Mouse (Mus musculus) megakaryocyte, embryonic 14.5 days (primary cell): Measurements from ENCODE around the gene Relb. TPM values are rescaled to one million over a fixed set of nuclear protein-coding genes. Genes with fewer than 3 reads are reported as not detected.
"Not testable (repeated sequence)": the region's sequence is repeated elsewhere in the genome, so short reads cannot be mapped to it uniquely, and the experiment has no call there.

Experiments
- H3K27me3 ChIP-seq: replicated peaks from 2 replicates; pipeline ENCODE3; 2012; ENCODE audit warnings: inconsistent platforms
- H3K36me3 ChIP-seq: replicated peaks from 2 replicates; pipeline ENCODE3; 2012; ENCODE audit warnings: low read length, inconsistent platforms, mixed read lengths
- H3K4me1 ChIP-seq: 2 replicates; pipeline ENCODE4 v1.6.1; 2012; ENCODE audit warnings: inconsistent platforms
- H3K4me3 ChIP-seq: replicated peaks from 2 replicates; pipeline ENCODE3; 2012; ENCODE audit warnings: moderate library complexity, mild to moderate bottlenecking, inconsistent platforms
- H3K9me3 ChIP-seq: 2 replicates; pipeline ENCODE4 v1.6.1; 2012; ENCODE audit warnings: inconsistent platforms
- FLI1 ChIP-seq: IDR thresholded peaks from 2 replicates; pipeline ENCODE4 v1.6.1; 2012; ENCODE audit warnings: low read length, inconsistent platforms, mixed read lengths
- GATA1 ChIP-seq: IDR thresholded peaks from 3 replicates; pipeline ENCODE4 v1.6.1; 2012; ENCODE audit warnings: mixed read lengths, low read length, inconsistent platforms, borderline replicate concordance
- polyA plus RNA-seq: library from polyadenylated mRNA; stranded (reverse); fragments of >175 nt; gene quantifications from 2 replicates; pipeline ENCODE4 v1.2.3, GENCODE M21; 2012; ENCODE audit warnings: low replicate concordance; ENCODE audit not compliant: insufficient read depth

The Relb gene
- polyA plus RNA-seq, 1 experiment: 14.8 TPM

- Histone ChIP-seq H3K36me3 (peaks cover 78% of the 10 kb centered on the region), H3K27me3 (peaks cover 1% of the 10 kb centered on the region), H3K4me3 (no peak overlapping the region), H3K4me1 (peaks cover 10% of the 10 kb centered on the region), H3K9me3 (no peaks in the 10 kb centered on the region)
- TF ChIP-seq GATA1: no peak
- TF ChIP-seq FLI1: no peak
Measured at GRCm38 (mm10) chr7:19615036-19615577, 14.1 kb downstream of the Relb start.

DNA sequence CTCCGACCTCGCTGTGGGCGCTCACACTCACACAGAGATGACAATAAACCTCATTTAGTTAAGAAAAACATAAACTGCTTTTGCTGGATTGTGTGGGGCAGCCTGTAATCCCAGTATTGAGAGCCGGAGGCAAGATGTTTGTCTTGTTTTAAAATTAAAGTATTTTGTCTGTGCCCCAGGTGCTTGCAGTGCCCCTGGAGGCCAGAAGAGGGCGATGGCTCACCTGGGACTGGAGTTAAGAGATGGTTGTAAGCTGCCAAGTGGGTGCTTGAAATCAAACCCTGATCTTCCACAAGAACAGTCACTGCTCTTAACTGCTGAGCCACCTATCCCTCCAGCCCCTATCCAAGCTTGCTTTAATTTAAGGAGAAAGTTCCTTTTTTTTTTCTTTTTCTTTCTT, 18.3 kb downstream of the Relb start:
- H3K27me3 ChIP-seq: no peaks in the 10 kb centered on the region
- peaks cover 73% of the 10 kb centered on the region for H3K36me3 ChIP-seq
- H3K9me3 ChIP-seq: no peaks in the 10 kb centered on the region
- peaks cover 4% of the 10 kb centered on the region; the same call in 1 of the 2 replicates for H3K4me1 ChIP-seq
- no peak overlapping the region for H3K4me3 ChIP-seq
- TF ChIP-seq GATA1: no peak
- no peak for TF ChIP-seq FLI1

DNA sequence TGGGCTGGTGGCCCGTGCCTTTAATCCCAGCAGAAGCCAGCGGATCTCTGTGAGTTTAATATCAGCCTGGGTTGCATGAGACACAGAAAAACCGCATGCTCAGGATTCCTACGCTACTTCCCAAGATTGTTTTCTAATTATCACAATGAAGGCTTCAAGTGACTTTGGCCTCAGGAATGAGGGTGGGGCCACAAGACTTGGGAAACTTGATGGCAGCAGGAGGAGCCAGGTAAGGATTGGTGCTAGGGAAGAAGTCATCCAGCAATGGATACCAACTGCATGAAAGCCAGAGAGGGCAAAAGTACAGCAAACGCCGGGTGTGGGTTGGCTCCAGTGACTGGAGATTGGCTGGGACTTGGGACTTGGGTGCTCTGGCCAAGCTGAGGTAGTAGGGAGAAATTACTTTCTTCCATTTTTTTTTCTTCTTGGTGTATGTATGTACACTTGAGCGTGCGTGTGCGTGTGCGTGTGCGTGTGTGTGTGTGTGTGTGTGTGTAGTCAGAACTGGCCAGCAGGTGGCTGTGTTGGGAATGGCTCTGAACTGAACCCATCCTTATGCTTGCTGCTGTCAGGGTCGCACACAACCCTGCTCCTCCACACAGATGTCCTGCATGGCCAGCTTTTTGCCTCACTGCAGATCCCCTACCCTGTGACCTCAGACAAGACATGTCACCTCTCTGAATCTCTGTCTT, 19.5 kb downstream of the Relb start:
- Histone ChIP-seq H3K9me3 (no peaks in the 10 kb centered on the region), H3K4me3 (no peak overlapping the region), H3K36me3 (peaks cover 61% of the 10 kb centered on the region), H3K27me3 (no peaks in the 10 kb centered on the region), H3K4me1 (no peaks in the 10 kb centered on the region)
- no peak for TF ChIP-seq GATA1
- TF ChIP-seq FLI1: no peak

- TF ChIP-seq GATA1 (no peak), FLI1 (no peak)
- H3K4me3 ChIP-seq: no peak overlapping the region
Measured at GRCm38 (mm10) chr7:19607291-19607690, 21.9 kb downstream of the Relb start.

GRCm38 (mm10) chr7:19604606-19605214, 24.5 kb downstream of the Relb start:
- Histone ChIP-seq H3K36me3 (peaks cover 51% of the 10 kb centered on the region), H3K4me3 (peak overlapping the region; percentile 97), H3K4me1 (peaks cover 43% of the 10 kb centered on the region)
- not testable (repeated sequence) for H3K27me3 ChIP-seq, H3K9me3 ChIP-seq

More at GRCm38 (mm10) chr7:19607291-19607690, 21.9 kb downstream of the Relb start:
- H3K27me3 ChIP-seq: no peaks in the 10 kb centered on the region
- peaks cover 17% of the 10 kb centered on the region for H3K4me1 ChIP-seq
- H3K9me3 ChIP-seq: no peaks in the 10 kb centered on the region
- H3K36me3 ChIP-seq: peaks cover 50% of the 10 kb centered on the region

DNA sequence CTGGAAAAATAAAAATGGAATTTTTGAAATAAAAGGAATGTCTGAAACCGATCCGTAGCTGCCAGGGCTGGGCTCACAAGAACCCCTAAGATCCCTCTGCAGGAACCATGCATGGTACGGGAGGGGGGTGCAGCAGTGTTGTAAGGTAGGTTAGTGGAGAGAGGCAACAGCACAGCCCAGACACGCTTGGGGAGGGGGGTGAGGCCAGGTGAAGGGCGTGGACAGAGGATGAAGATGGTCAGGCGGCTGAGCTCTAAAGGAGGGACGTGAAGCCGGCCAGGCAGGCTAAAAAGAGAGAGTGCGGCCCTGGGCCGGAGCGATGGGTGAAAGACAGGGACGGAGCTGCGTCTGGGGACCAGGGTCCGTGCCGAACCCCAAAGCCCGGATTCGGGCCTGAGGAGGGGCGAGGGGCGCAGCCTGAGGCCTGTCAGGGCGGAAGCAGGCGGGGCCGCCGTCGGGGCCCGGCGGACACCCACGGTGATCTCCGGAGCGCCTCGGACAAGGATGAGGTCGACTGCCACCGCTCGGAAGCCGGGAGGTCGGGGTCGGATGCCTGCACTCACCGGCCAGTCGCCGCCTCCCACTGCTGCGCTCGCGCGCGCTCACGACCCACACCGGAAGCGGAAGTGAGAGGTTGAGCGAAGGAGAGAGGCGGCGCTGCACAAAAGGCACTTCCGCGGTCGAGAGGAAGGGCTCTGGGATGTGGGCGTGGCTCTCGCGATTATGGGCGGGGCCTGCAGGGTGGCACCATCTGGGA, 25.2 kb downstream of the Relb start, which contains the start of gene Clasrp:
Gene Clasrp, minus strand, starts transcription at position 638 of the 757 bp plus-strand sequence.
- H3K27me3 ChIP-seq: no peaks in the 10 kb centered on the region
- H3K36me3 ChIP-seq: peaks cover 54% of the 10 kb centered on the region
- peak within 1 kb of the TSS; percentile 97 for H3K4me3 ChIP-seq
- H3K4me1 ChIP-seq: peaks cover 49% of the 10 kb centered on the region
- no peaks in the 10 kb centered on the region for H3K9me3 ChIP-seq
- TF ChIP-seq GATA1: no peak
- peak; percentile 91 for TF ChIP-seq FLI1

DNA sequence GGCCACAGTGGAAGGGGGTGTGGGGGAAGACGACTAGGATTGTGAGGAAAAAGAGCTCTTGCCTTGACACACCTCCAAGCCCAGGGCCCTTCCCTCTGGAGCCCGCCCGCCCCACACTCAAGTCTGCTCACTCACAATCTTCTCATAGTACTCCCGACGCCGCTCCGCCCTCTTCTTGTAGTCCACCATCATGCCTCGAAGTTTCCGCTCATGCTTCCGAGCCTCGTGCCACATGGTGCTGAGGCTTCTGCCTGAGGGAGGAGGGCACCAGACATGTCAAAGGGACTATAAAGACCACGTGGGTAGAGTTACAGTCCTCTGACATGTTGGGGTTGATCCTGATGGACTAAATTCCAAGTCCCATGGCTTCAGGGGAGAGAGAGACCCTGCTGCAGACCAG, 26.2 kb downstream of the Relb start:
- H3K4me3 ChIP-seq: peak overlapping the region; percentile 97
- peaks cover 64% of the 10 kb centered on the region for H3K36me3 ChIP-seq
- H3K9me3 ChIP-seq: no peaks in the 10 kb centered on the region
- peaks cover 59% of the 10 kb centered on the region for H3K4me1 ChIP-seq
- TF ChIP-seq FLI1 (no peak), GATA1 (no peak)
- no peaks in the 10 kb centered on the region for H3K27me3 ChIP-seq

DNA sequence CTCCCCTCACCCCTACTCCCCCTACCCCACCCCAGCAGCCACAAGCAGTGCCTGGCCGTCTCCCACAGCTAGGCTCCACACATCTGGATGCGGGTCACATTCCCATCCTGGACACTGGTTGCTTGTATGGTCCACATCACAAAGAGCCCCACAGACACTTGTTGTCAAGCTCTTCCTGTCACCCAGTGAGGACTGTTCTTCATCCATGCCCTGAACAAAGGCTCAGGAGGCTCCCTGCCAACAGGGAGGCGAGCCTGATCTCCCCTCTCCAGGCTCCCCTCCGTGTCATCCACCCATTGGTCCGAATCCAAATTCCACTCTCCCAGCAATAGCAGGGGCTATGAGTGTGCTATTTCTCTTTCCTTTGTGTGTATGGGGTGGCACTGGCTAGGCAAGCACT, 28.7 kb downstream of the Relb start:
- peak overlapping the region; percentile 69 for H3K4me3 ChIP-seq
- no peaks in the 10 kb centered on the region for H3K27me3 ChIP-seq
- TF ChIP-seq GATA1: no peak
- no peak for TF ChIP-seq FLI1
- peaks cover 72% of the 10 kb centered on the region for H3K4me1 ChIP-seq
- H3K9me3 ChIP-seq: no peaks in the 10 kb centered on the region
- peaks cover 70% of the 10 kb centered on the region for H3K36me3 ChIP-seq

DNA sequence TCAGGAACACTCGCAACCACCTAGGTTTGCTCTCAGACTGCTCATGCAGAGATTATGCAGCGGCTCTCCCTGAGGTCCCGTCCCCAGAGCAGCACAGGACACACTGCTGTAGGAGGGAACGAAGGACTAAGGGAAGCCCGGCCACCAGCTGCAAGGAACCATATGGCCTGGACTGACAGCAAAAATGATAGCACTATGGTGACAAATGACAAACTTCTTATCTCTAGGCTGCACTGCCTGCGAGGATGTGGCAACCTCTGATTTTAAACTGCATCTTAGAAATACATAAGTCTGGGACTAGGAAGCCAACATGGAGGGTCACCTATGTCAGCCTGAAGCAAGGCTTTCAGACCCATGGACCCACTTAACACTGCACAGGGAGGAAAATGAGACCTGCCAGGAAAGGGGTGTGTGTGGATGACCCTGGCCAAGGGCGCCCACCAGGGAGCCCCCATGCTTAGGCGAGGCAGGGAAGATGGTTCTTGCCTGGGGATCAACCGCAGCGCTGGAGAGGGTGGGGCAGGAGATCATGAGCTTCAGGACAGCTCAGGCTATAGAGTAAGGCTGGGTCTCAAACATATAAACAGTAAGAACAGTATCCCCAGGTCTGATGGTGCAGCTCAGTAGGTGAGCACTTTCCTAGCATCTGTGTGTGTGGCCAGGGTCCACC, 36.0 kb downstream of the Relb start:
- peaks cover 94% of the 10 kb centered on the region for H3K36me3 ChIP-seq
- peaks cover 83% of the 10 kb centered on the region for H3K4me1 ChIP-seq
- no peaks in the 10 kb centered on the region for H3K27me3 ChIP-seq
- no peaks in the 10 kb centered on the region for H3K9me3 ChIP-seq
- TF ChIP-seq GATA1 (no peak), FLI1 (no peak)
- no peak overlapping the region for H3K4me3 ChIP-seq
